Comparison of ENCODE assay signal across 11 mouse cellular contexts in the genomic region with DNA sequence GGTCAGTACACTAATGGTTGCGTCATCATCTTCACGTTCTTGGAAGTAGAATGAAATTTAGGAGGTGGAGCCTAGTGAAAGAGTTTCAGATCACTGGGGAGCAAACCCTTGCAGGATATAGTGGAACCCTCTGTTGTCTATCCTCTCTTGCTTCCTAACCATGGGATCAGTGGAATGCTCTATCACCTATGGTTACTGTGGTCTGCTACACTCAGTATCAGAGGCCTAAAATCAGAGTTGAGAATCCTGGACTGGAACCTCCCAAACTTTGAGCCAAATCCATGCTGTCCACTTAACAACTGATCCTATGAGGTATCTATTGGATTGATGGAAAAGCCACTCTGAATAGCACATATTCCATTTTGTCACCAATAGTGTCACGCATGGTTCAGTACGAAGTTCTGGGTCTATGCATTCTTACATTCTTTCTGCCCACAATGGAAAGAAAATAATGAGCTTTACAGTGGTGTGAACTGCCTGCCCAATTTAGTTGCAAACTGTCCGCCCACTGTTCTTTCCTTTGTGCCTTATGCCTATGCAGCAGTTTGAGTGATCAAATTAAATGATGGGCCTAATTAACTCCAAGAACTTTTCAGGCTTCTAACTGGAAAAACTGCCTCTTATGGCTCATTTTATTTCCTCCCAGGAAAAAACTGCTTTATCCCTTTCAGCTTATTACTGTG.
DNase-seq lines count a peak whose midpoint lies in the region; ATAC-seq and TF ChIP-seq lines count a peak whose summit lies in the region.
"Had no signal": no experiment of that assay in that cellular context is flagged by ENCODE, and none has a peak within 500 bp of the region (broad histone marks: within the 10 kb centered on the region; RNA-seq: fewer than 3 reads in every experiment).

No protein-coding gene starts in this region.

- no peaks in the 10 kb centered on the region for H3K9me3 ChIP-seq in forebrain, embryonic 13.5 days (replicated peaks)
- H3K9me3 ChIP-seq: intestine, embryonic 15.5 days; liver, embryonic 12.5 days had no signal

- H3K4me2 ChIP-seq in forebrain, embryonic 13.5 days: no peak overlapping the region
- H3K4me2 ChIP-seq: intestine, embryonic 15.5 days; liver, embryonic 12.5 days had no signal

- peak; percentile 94 for ATAC-seq in forebrain, embryonic 13.5 days
- ATAC-seq: intestine, embryonic 15.5 days; liver, embryonic 12.5 days had no signal

- no peaks in the 10 kb centered on the region for H3K36me3 ChIP-seq in forebrain, embryonic 13.5 days (ENCODE audit: poor library complexity, severe bottlenecking)
- H3K36me3 ChIP-seq: intestine, embryonic 15.5 days; liver, embryonic 12.5 days had no signal

- no peak overlapping the region for H3K27ac ChIP-seq in forebrain, embryonic 13.5 days
- no peak overlapping the region; the same call in 1 of the 2 replicates for H3K27ac ChIP-seq in layer of hippocampus, adult 2 months
- peak overlapping the region; percentile 2; the same call in 1 of the 2 replicates for H3K27ac ChIP-seq in olfactory bulb, adult 2 months (ENCODE audit: insufficient read depth, low read depth, low read length)
- H3K27ac ChIP-seq: intestine, embryonic 15.5 days; liver, embryonic 12.5 days had no signal

- no peak for TF ChIP-seq POLR2A in olfactory bulb, adult 2 months (IDR thresholded peaks at IDR 0.05; ENCODE audit: insufficient read depth, low read depth, low read length)

- H3K4me1 ChIP-seq in forebrain, embryonic 13.5 days: peaks cover 17% of the 10 kb centered on the region
- no peaks in the 10 kb centered on the region for H3K4me1 ChIP-seq in olfactory bulb, adult 2 months (ENCODE audit: control insufficient read depth, insufficient read depth, low read length)
- H3K4me1 ChIP-seq: intestine, embryonic 15.5 days; liver, embryonic 12.5 days had no signal

- H3K27me3 ChIP-seq in forebrain, embryonic 13.5 days: no peaks in the 10 kb centered on the region
- H3K27me3 ChIP-seq: intestine, embryonic 15.5 days; liver, embryonic 12.5 days had no signal

- H3K4me3 ChIP-seq in forebrain, embryonic 13.5 days: no peak overlapping the region
- no peak overlapping the region for H3K4me3 ChIP-seq in layer of hippocampus, adult 2 months
- no peak overlapping the region for H3K4me3 ChIP-seq in olfactory bulb, adult 2 months (ENCODE audit: insufficient read depth, low read depth, low read length)
- H3K4me3 ChIP-seq: intestine, embryonic 15.5 days; liver, embryonic 12.5 days; myocyte had no signal

- TF ChIP-seq CTCF in layer of hippocampus, adult 2 months (conservative IDR thresholded peaks at IDR 0.05): no peak
- no peak for TF ChIP-seq CTCF in olfactory bulb, adult 2 months (IDR thresholded peaks at IDR 0.05; ENCODE audit: insufficient read depth, low read depth, low read length)

- H3K9ac ChIP-seq in forebrain, embryonic 13.5 days: no peak overlapping the region
- H3K9ac ChIP-seq: intestine, embryonic 15.5 days; liver, embryonic 12.5 days had no signal

- 49% methylated on average over 5 of the region's 5 CpGs for WGBS in forebrain, embryonic 13.5 days
- 53% methylated on average over 5 of the region's 5 CpGs for WGBS in olfactory bulb, adult 2 months

- DNase-seq in layer of hippocampus, adult 18-20 months (ENCODE audit: low spot score in 2 of 2): peak; percentile 5 to 30
- no peak for DNase-seq in layer of hippocampus, postnatal 25 days (ENCODE audit: extremely low spot score in 1 of 2, low spot score in 1 of 2)
- DNase-seq in layer of hippocampus, adult 2 months (ENCODE audit: low spot score in 2 of 2): peak; percentile 7 to 10
- DNase-seq in adrenal gland, adult 18-20 months (ENCODE audit: low spot score in 2 of 2): no peak
- no peak for DNase-seq in embryo, embryonic 11 days
- no peak for DNase-seq in thymus, postnatal 25 days

Comparison
In these comparisons a context has a peak if more than half of its experiments do, and no peak if none do; other contexts are left out.
1. DNase-seq: peak in layer of hippocampus, adult 18-20 months (2 of 2) and layer of hippocampus, adult 2 months (2 of 2); none in layer of hippocampus, postnatal 25 days (0 of 2), adrenal gland, adult 18-20 months (0 of 2), embryo, embryonic 11 days (single experiment) and thymus, postnatal 25 days (single experiment).